Mouse (Mus musculus) bone marrow macrophage, adult 2 months (primary cell): ENCODE measurements around the gene Hcrtr2.

Source experiments
- CTCF ChIP-seq: IDR thresholded peaks from 2 replicates; pipeline ENCODE4 v1.5.1; 2012; ENCODE audit warnings: low read depth, mild to moderate bottlenecking, low read length, moderate library complexity
- POLR2A ChIP-seq: IDR thresholded peaks from 2 replicates; pipeline ENCODE4 v1.6.1; 2012; ENCODE audit warnings: mild to moderate bottlenecking, low read depth, low read length, borderline replicate concordance

GRCm38 (mm10) chr9:76291384-76291783, 32.3 kb downstream of the Hcrtr2 start:
- TF ChIP-seq CTCF, result no peak
- no peak for TF ChIP-seq POLR2A
